Mouse (Mus musculus) lung, postnatal 0 days (tissue): Measurements from ENCODE around the gene Mtx3. TPM values are rescaled to one million over a fixed set of nuclear protein-coding genes. Genes with fewer than 3 reads are reported as not detected.
"Not testable (repeated sequence)": the region's sequence is repeated elsewhere in the genome, so short reads cannot be mapped to it uniquely, and the experiment has no call there.

ENCODE experiments used
- ATAC-seq: fragments of 200-750 bp; cut with Nextera tagmentation; 2 replicates; pipeline ENCODE4 v1.8.0; 2017; ENCODE audit warnings: moderate library complexity
- DNase-seq: peaks from one replicate; pipeline ENCODE4 v3.0.0-alpha.2; 2016; ENCODE audit warnings: low spot score
- H3K27ac ChIP-seq: fragments of 300-500 bp; sonication (generic); 2 replicates; pipeline ENCODE4 v1.5.1; 2014; ENCODE audit warnings: antibody characterized with exemption, mild to moderate bottlenecking, low read length, mixed read lengths
- H3K27me3 ChIP-seq: fragments of 300-500 bp; sonication (generic); replicated peaks from 2 replicates; pipeline ENCODE4 v1.6.1; 2014; ENCODE audit warnings: low read length, mixed read lengths; ENCODE audit not compliant: insufficient read depth
- H3K36me3 ChIP-seq: fragments of 300-500 bp; sonication (generic); 2 replicates; pipeline ENCODE4 v1.6.1; 2014; ENCODE audit warnings: low read length, mixed read lengths; ENCODE audit not compliant: insufficient read depth
- H3K4me1 ChIP-seq: fragments of 300-500 bp; sonication (generic); 2 replicates; pipeline ENCODE4 v1.6.1; 2014; ENCODE audit warnings: antibody characterized with exemption, low read depth, low read length, mixed read lengths; ENCODE audit not compliant: insufficient read depth
- H3K4me2 ChIP-seq: fragments of 300-500 bp; sonication (generic); replicated peaks from 2 replicates; pipeline ENCODE4 v1.6.1; 2014; ENCODE audit warnings: low read depth, mild to moderate bottlenecking, low read length, moderate library complexity, mixed read lengths
- H3K4me3 ChIP-seq: fragments of 300-500 bp; sonication (generic); 2 replicates; pipeline ENCODE4 v1.5.1; 2014; ENCODE audit warnings: low read depth, low read length
- H3K9ac ChIP-seq: fragments of 300-500 bp; sonication (generic); replicated peaks from 2 replicates; pipeline ENCODE4 v1.6.1; 2014; ENCODE audit warnings: low read depth, mild to moderate bottlenecking
- H3K9me3 ChIP-seq: fragments of 300-500 bp; sonication (generic); 2 replicates; pipeline ENCODE4 v1.6.1; 2016; ENCODE audit warnings: low read length, mixed read lengths
- CTCF ChIP-seq: IDR thresholded peaks from 2 replicates; pipeline ENCODE4 v1.5.1; 2016; ENCODE audit warnings: antibody characterized with exemption, mild to moderate bottlenecking
- EP300 ChIP-seq: IDR thresholded peaks from 2 replicates; pipeline ENCODE4 v1.6.1; 2016; ENCODE audit warnings: antibody characterized with exemption, mild to moderate bottlenecking, control low read depth
- WGBS: fragments of 180-500 bp; shearing (Covaris S2); extraction: QIAGEN DNeasy Blood & Tissue Kit; methylation state at CpG from one replicate; pipeline ENCODE4 v1.1.7; 2014; 5-methylcytosine and 5-hydroxymethylcytosine counted together
- polyA plus RNA-seq: library from polyadenylated mRNA; unstranded; fragments of >200 nt; fragmentation: Nextera tagmentation; extraction: Ambion mirVana; gene quantifications from 2 replicates; pipeline ENCODE4 v1.2.1, GENCODE M21; 2015

Mtx3 gene
- polyA plus RNA-seq, result 1.4 and 1.5 TPM in 2 replicates

DNA sequence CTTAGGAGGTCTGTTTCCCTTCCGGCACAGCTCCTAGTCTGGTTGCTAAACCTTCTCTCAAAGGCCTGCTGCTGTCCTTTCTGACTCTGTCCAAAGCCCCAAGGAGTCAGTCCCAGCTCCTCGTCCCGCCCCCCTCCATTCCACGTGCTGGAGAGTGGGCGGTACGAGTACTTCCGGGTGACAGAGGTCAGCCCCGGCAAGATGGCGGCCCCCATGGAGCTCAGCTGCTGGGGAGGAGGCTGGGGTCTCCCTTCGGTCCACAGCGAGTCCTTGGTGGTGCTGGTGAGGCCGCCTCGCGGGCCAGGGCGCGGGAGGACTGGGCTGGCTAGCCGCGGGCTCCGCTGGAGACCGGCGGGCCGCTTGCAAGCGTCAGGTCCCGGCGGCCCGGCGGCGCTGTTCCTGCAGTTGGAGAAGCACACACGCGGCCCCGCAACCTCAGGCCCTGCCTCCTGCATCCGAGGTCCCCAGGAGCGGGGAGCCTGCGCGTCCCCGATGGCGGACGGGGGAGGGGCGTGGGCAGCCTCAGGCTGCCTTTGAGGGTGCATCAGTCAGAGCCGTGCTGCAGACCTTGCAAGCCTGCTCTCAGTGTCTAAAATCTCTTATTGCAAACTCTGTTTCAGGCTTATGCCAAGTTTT, at the start of gene Mtx3:
Gene Mtx3 (plus strand): TSS at position 175 of the 636 bp plus-strand sequence.
- Histone ChIP-seq H3K36me3 (peaks cover 5% of the 10 kb centered on the region; the same call in 1 of the 2 replicates), H3K27me3 (no peaks in the 10 kb centered on the region), H3K9me3 (no peaks in the 10 kb centered on the region), H3K4me1 (peaks cover 4% of the 10 kb centered on the region; the same call in 1 of the 2 replicates), H3K4me3 (peak within 1 kb of the TSS; percentile 83), H3K9ac (peak within 1 kb of the TSS; percentile 71), H3K27ac (peak within 1 kb of the TSS; percentile 20; the same call in 1 of the 2 replicates), H3K4me2 (peak within 1 kb of the TSS; percentile 78)
- TF ChIP-seq EP300 (no peak), CTCF (no peak)
- DNase-seq (peak; percentile 85), ATAC-seq (peak; percentile 99)
- whole genome bisulfite sequencing, result 3% methylated on average over 35 of the region's 40 CpGs

DNA sequence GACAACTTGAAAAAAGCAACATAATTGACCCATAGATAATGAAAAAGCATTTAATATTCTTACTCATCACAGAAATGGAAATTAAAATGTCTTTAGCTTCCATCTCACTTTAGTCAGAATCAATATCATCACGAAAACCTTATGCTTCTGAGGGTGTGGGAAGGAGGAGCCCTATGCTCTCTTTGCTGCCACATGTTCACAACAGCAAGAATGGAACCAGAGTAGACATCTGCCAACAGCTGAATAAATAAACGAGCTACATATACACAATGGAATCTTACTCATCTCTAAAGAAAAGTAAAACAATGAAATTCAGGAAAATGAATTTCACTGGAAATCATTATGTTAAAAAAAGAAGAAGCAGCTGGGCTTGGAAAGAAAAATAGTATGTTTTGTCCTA, 45.7 kb upstream of the Mtx3 start:
- no peaks in the 10 kb centered on the region for H3K9me3 ChIP-seq
- no peak overlapping the region for H3K9ac ChIP-seq
- no peak overlapping the region for H3K4me2 ChIP-seq
- no peaks in the 10 kb centered on the region for H3K36me3 ChIP-seq
- ATAC-seq (no peak), DNase-seq (no peak)
- no peak for TF ChIP-seq CTCF
- TF ChIP-seq EP300, result no peak
- H3K4me3 ChIP-seq, result no peak overlapping the region
- 46% methylated on average over 2 of the region's 2 CpGs for WGBS
- no peaks in the 10 kb centered on the region for H3K4me1 ChIP-seq
- H3K27ac ChIP-seq, result no peak overlapping the region
- H3K27me3 ChIP-seq, result peaks cover 7% of the 10 kb centered on the region; the same call in 1 of the 2 replicates

DNA sequence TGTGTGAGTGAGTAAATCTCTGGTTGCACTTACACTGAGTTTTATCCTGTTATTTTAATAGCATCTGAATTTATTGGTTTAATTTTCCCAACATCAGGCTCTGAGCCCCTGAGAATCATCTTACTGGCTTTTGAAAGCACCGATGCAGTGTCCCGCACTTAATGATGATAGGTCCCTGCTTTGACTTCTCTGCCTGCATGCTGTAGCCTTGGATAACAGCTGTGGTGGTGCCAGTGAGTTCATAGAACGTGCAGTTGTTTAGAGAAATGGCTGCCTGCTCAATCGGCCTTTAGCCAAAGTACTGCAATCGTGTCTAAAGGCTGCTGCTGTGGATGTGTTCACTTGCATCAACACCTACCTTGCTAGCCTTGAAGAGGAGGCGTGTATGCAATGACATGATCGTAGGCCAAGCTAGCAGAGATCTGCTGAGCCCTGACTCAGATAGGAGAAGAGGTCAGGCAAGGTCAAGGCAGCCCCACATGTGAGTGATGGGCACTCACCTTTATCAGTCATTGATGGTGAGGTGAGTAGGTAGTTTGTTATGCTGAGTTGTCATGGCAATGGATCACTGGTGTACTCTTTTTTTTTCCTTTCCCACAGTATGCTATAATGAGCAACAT, 45.1 kb upstream of the Mtx3 start:
- Histone ChIP-seq H3K4me2 (no peak overlapping the region), H3K36me3 (no peaks in the 10 kb centered on the region), H3K27me3 (0 out of 2 replicates have a peak, but pooled peaks cover 3% of the 10 kb centered on the region), H3K4me1 (no peaks in the 10 kb centered on the region), H3K9ac (no peak overlapping the region), H3K27ac (no peak overlapping the region), H3K9me3 (no peaks in the 10 kb centered on the region), H3K4me3 (no peak overlapping the region)
- TF ChIP-seq CTCF (no peak), EP300 (no peak)
- ATAC-seq (no peak), DNase-seq (no peak)
- WGBS, result 54% methylated on average over 7 of the region's 7 CpGs

GRCm38 (mm10) chr13:92806785-92807184, 37.8 kb upstream of the Mtx3 start:
- DNase-seq (no peak), ATAC-seq (no peak)
- no peaks in the 10 kb centered on the region for H3K27me3 ChIP-seq
- no peaks in the 10 kb centered on the region for H3K4me1 ChIP-seq
- H3K4me2 ChIP-seq, result no peak overlapping the region
- no peak overlapping the region for H3K27ac ChIP-seq
- no peaks in the 10 kb centered on the region for H3K9me3 ChIP-seq
- TF ChIP-seq EP300, result no peak
- TF ChIP-seq CTCF, result no peak
- no peak overlapping the region for H3K9ac ChIP-seq
- no peak overlapping the region for H3K4me3 ChIP-seq
- no peaks in the 10 kb centered on the region for H3K36me3 ChIP-seq

GRCm38 (mm10) chr13:92807849-92808248, 36.7 kb upstream of the Mtx3 start:
- 85% methylated on average over 3 of the region's 3 CpGs for WGBS
- H3K36me3 ChIP-seq, result no peaks in the 10 kb centered on the region
- no peak overlapping the region for H3K4me2 ChIP-seq
- no peaks in the 10 kb centered on the region for H3K27me3 ChIP-seq
- no peak for TF ChIP-seq EP300
- no peak for TF ChIP-seq CTCF
- H3K27ac ChIP-seq, result no peak overlapping the region
- ATAC-seq (no peak), DNase-seq (no peak)
- no peak overlapping the region for H3K4me3 ChIP-seq
- H3K4me1 ChIP-seq, result no peaks in the 10 kb centered on the region
- H3K9me3 ChIP-seq, result no peaks in the 10 kb centered on the region
- no peak overlapping the region for H3K9ac ChIP-seq

- not testable (repeated sequence) for H3K36me3 ChIP-seq
- 64% methylated on average over 1 of the region's 1 CpGs for WGBS
Observed at GRCm38 (mm10) chr13:92810592-92810991, 34.0 kb upstream of the Mtx3 start.

More at GRCm38 (mm10) chr13:92810592-92810991, 34.0 kb upstream of the Mtx3 start:
- H3K27ac ChIP-seq, H3K9me3 ChIP-seq, H3K4me2 ChIP-seq, H3K9ac ChIP-seq, H3K4me3 ChIP-seq, ATAC-seq, DNase-seq, H3K27me3 ChIP-seq, H3K4me1 ChIP-seq: not testable (repeated sequence)
